Mouse (Mus musculus) stomach, embryonic 14.5 days (tissue): ENCODE results near the gene Slc24a4. TPM values are rescaled to one million over a fixed set of nuclear protein-coding genes. Genes with fewer than 3 reads are reported as not detected.

Source experiments
- polyA plus RNA-seq: library from polyadenylated mRNA; unstranded; fragments of >200 nt; fragmentation: Nextera tagmentation; extraction: Ambion mirVana; gene quantifications from 2 replicates; pipeline ENCODE4 v1.2.1, GENCODE M21; 2014

Slc24a4 gene
- polyA plus RNA-seq, 1 experiment from 2014 or later: 0.26 TPM

Other genes with a start within 250 kb of the Slc24a4 start
- 40.2 and 40.9 TPM in 2 replicates for gene Trip11, start 215.5 kb upstream of the Slc24a4 start, polyA plus RNA-seq
- 15.5 and 18.2 TPM in 2 replicates for gene Atxn3, start 170.5 kb upstream of the Slc24a4 start, polyA plus RNA-seq
- gene Cpsf2, start 152.7 kb upstream of the Slc24a4 start, polyA plus RNA-seq: 29.0 and 32.6 TPM in 2 replicates
- gene Rin3, start 154.3 kb downstream of the Slc24a4 start, polyA plus RNA-seq: 12.1 and 12.4 TPM in 2 replicates